Mouse (Mus musculus): ENCODE measurements around the gene Ckm. TPM values are rescaled to one million over a fixed set of nuclear protein-coding genes. Genes with fewer than 3 reads are reported as not detected.
A peak's percentile ranks its signal among the peaks of the same experiment; 100 is the strongest.

Gene Ckm
- 0.24 and 0.31 TPM in 2 replicates for polyA plus RNA-seq (2012; rRNA removed)

DNA sequence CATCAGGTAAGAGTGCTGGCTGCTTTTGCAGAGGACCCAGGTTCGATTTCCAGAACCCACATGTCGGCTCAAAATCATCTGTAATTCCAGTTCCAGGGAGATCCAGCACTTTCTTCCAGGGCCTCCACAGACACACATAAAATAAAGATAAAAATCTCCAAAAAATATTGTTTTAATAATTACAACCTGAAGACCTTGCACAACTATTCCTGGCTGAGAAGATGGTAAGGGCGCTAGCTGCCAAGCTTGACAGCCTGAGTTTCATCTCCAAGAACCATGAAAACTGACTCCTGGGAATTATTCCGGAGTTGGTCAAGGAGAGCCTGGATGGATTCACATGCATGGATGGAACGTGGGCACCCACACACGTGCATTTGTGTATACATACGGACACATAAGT, at the start of gene Ckm:
Gene Ckm, plus strand, starts transcription at position 301 of the 400 bp plus-strand sequence.
- no peak for TF ChIP-seq CTCF (IDR thresholded peaks at IDR 0.05; ENCODE audit: borderline replicate concordance, extremely low read depth, insufficient read depth, insufficient read length)
- TF ChIP-seq POLR2A (IDR thresholded peaks at IDR 0.05; ENCODE audit: borderline replicate concordance, extremely low read depth, insufficient read depth, insufficient read length, poor library complexity, severe bottlenecking) = no peak
- no peak for DNase-seq (ENCODE audit: low read depth)

- no peak for DNase-seq (ENCODE audit: low read depth)
Measured at GRCm38 (mm10) chr7:19354991-19355390, 49.6 kb upstream of the Ckm start.

DNA sequence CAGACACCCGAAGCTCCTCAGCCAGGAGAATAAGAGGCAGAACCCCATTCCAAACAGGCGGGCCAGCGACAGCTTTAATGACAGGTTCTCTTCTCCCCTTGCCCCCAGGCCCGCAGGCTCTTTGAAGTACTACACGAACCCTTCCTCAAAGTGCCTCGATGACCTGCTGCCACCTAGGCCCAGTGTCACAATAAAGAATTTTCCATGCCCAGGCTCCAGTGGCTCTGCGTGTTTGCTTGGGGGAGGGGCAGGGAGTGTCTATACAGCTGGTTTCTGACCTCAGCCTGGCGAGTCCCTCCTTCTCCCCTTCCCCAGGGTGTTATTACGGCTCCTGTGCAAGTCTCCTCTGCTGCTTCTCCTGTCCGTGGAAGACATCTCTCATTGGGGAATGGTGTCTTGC, 48.3 kb upstream of the Ckm start:
- no peak for DNase-seq (ENCODE audit: low read depth)
- TF ChIP-seq CTCF (IDR thresholded peaks at IDR 0.05; ENCODE audit: borderline replicate concordance, extremely low read depth, insufficient read depth, insufficient read length) = no peak
- TF ChIP-seq POLR2A (IDR thresholded peaks at IDR 0.05; ENCODE audit: borderline replicate concordance, extremely low read depth, insufficient read depth, insufficient read length, poor library complexity, severe bottlenecking) = no peak

More at GRCm38 (mm10) chr7:19354991-19355390, 49.6 kb upstream of the Ckm start:
- TF ChIP-seq POLR2A (IDR thresholded peaks at IDR 0.05; ENCODE audit: borderline replicate concordance, extremely low read depth, insufficient read depth, insufficient read length, poor library complexity, severe bottlenecking) (no peak), CTCF (IDR thresholded peaks at IDR 0.05; ENCODE audit: borderline replicate concordance, extremely low read depth, insufficient read depth, insufficient read length) (no peak)

DNA sequence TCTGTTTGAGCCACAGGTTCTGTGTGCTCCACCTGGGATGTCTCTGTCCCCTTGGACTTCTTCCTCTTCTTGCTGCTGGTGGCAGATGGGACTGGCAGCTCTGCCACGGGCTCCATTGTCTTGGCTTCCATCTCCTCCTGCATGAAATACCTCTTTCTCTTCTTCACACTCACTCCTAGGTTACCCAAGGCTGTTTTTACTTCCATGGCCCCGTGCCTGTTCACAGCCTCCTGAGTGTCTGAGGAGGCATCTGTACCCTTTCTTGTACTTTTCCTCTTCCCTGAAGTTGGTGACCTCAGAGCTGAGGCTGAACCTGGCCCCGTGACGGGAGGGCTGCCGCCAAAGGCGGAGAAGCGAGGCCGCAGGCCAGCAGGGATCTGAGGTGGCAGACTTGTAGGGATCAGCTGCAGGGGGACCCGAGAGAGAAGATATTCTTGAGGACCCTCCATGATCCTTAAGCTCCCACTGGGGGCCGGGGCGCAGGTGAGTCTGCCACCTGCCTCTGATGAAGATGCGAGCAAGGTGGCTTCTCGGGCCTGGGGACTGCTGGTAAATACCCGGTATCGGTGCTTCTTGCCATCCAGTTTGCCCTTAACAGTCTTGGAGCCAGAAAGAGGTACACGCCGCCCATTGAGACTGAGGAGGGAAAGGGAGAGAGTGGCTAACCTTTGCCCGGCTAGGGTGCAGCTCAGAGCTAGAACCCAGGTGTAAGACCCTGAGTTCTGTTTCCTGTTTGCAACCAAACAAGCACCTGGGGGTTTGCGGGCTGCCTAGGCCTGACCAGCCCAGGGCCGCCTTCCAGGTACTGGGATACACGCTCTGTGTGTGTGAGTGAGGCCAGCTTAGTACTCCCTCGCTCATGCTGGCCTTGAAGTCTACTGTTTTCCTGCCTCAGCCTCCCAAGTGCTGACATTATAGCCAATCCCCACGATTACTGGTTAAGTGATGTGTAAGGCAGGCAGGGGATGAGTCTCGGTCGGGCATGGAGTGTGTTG, 46.9 kb upstream of the Ckm start:
- no peak for DNase-seq (ENCODE audit: low read depth)
- TF ChIP-seq POLR2A (IDR thresholded peaks at IDR 0.05; ENCODE audit: borderline replicate concordance, extremely low read depth, insufficient read depth, insufficient read length, poor library complexity, severe bottlenecking) = no peak
- no peak for TF ChIP-seq CTCF (IDR thresholded peaks at IDR 0.05; ENCODE audit: borderline replicate concordance, extremely low read depth, insufficient read depth, insufficient read length)

- no peak for DNase-seq (ENCODE audit: low read depth)
- TF ChIP-seq CTCF (IDR thresholded peaks at IDR 0.05; ENCODE audit: borderline replicate concordance, extremely low read depth, insufficient read depth, insufficient read length) (no peak), POLR2A (IDR thresholded peaks at IDR 0.05; ENCODE audit: borderline replicate concordance, extremely low read depth, insufficient read depth, insufficient read length, poor library complexity, severe bottlenecking) (no peak)
Measured at GRCm38 (mm10) chr7:19358634-19359033, 45.9 kb upstream of the Ckm start.

GRCm38 (mm10) chr7:19359299-19359891, 45.2 kb upstream of the Ckm start, which contains the start of the genes Cd3eap and Ppp1r13l:
Gene Cd3eap, minus strand, starts transcription at chr7:19359483.
Gene Ppp1r13l, plus strand, starts transcription at chr7:19359749.
- no peak for TF ChIP-seq CTCF (IDR thresholded peaks at IDR 0.05; ENCODE audit: borderline replicate concordance, extremely low read depth, insufficient read depth, insufficient read length)
- peak; percentile 35; the same call in 1 of the 2 replicates for TF ChIP-seq POLR2A (IDR thresholded peaks at IDR 0.05; ENCODE audit: borderline replicate concordance, extremely low read depth, insufficient read depth, insufficient read length, poor library complexity, severe bottlenecking)
- peak; percentile 96 for DNase-seq (ENCODE audit: low read depth)

DNA sequence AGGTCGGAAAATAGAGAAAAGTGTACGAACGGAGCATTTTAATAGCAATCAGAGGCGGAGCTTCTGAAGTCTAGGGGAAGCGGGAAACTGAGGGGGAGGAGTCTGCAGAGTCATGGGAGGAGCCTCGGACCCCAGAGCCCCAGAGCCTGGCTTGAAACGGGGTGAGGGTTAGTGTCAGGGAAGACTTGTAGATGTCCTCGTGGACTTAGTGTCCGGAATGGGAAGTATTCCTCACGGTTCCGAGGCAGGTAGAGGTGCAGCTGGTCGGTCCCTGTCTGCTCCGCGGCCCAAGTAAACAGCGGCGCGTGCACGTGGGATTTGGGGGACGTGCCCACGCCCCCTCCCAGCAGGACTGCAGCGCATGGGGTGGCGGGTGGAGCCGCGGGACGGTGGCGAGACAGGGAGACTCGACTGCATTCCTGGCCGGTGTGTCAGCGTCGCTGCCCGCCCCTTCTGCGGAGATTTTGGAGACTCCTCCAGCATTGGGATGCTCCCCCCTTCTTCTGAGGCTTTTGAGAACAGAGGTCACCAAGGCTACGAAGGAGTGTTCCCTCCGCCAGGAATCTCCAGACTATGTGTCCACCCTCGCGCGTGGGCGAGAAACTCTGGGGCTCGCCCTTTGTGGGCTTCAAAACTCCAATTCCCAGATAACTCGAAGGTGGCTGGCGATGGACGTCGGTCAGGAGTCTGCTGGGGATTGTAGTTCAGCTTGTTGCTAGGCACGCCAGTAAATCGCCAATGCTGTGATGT, 44.5 kb upstream of the Ckm start:
- no peak for TF ChIP-seq CTCF (IDR thresholded peaks at IDR 0.05; ENCODE audit: borderline replicate concordance, extremely low read depth, insufficient read depth, insufficient read length)
- no peak for TF ChIP-seq POLR2A (IDR thresholded peaks at IDR 0.05; ENCODE audit: borderline replicate concordance, extremely low read depth, insufficient read depth, insufficient read length, poor library complexity, severe bottlenecking)
- peak; percentile 84 for DNase-seq (ENCODE audit: low read depth)

GRCm38 (mm10) chr7:19360944-19361343, 43.6 kb upstream of the Ckm start:
- TF ChIP-seq CTCF (IDR thresholded peaks at IDR 0.05; ENCODE audit: borderline replicate concordance, extremely low read depth, insufficient read depth, insufficient read length) (no peak), POLR2A (IDR thresholded peaks at IDR 0.05; ENCODE audit: borderline replicate concordance, extremely low read depth, insufficient read depth, insufficient read length, poor library complexity, severe bottlenecking) (0 out of 2 replicates have a peak, but pooled peaks have one; percentile 6)

DNA sequence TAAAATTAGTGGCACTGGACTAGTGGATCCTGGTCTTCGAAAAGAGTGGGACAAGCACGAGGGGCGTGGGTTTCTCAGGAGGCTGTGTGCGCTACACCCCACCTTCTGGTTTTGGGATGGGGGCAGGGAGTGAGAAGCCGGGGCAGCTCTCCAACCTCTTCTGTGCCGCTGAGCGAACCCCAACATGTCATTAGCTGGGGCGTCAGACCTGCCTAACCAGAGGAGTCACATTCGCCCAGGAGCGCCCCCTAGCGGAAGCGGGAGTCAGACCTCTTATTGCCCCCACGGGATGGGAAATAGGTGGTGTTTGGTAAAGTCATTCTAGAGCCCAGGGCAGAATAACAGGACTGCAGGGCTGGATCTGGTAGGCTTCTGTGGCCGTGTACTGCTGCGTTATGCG, 42.9 kb upstream of the Ckm start:
- peak; percentile 43 for DNase-seq (ENCODE audit: low read depth)

More at GRCm38 (mm10) chr7:19360944-19361343, 43.6 kb upstream of the Ckm start:
- peak; percentile 95 for DNase-seq (ENCODE audit: low read depth)

DNA sequence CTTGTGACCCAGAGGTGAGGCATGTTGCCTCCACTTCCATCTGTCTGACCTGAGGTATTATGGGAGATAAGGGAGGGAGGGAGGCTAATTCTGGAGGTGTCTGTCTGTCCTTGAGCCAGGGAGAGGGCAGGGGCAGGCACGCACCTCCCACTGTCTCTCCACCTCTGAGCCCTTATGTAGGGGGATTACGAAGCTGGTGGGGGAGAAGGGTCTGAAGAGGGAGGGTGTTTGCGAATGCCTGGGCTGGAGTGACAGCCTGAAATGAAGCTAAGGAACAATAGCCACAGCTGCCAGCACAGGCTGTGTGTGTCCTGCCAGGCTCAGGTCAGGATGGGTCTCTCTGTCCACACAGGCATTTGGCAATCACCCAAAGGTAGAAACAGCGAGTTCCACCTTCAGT, 42.3 kb upstream of the Ckm start:
- DNase-seq (ENCODE audit: low read depth) = peak; percentile 24

More for the DNA sequence above, 42.9 kb upstream of the Ckm start:
- TF ChIP-seq POLR2A (IDR thresholded peaks at IDR 0.05; ENCODE audit: borderline replicate concordance, extremely low read depth, insufficient read depth, insufficient read length, poor library complexity, severe bottlenecking) (no peak), CTCF (IDR thresholded peaks at IDR 0.05; ENCODE audit: borderline replicate concordance, extremely low read depth, insufficient read depth, insufficient read length) (peak; percentile 67)

More for the DNA sequence above, 42.3 kb upstream of the Ckm start:
- TF ChIP-seq POLR2A (IDR thresholded peaks at IDR 0.05; ENCODE audit: borderline replicate concordance, extremely low read depth, insufficient read depth, insufficient read length, poor library complexity, severe bottlenecking) (no peak), CTCF (IDR thresholded peaks at IDR 0.05; ENCODE audit: borderline replicate concordance, extremely low read depth, insufficient read depth, insufficient read length) (no peak)

Data from brain, embryonic 14.5 days (tissue).